Mouse (Mus musculus) olfactory bulb, adult 2 months (tissue): ENCODE measurements around the gene Galnt14.

Experiments
- CTCF ChIP-seq: fragments of 200-500 bp; IDR thresholded peaks from 2 replicates; pipeline ENCODE4 v1.5.1; 2012; ENCODE audit warnings: low read depth, mild to moderate bottlenecking, low read length, moderate library complexity; ENCODE audit not compliant: insufficient read depth
- POLR2A ChIP-seq: fragments of 200-500 bp; IDR thresholded peaks from 2 replicates; pipeline ENCODE4 v1.6.1; 2012; ENCODE audit warnings: mild to moderate bottlenecking, low read depth, low read length, moderate library complexity; ENCODE audit not compliant: insufficient read depth

GRCm38 (mm10) chr17:73557101-73557500 is 153.2 kb downstream of the Galnt14 start:
- TF ChIP-seq POLR2A, result no peak
- no peak for TF ChIP-seq CTCF
